Mouse (Mus musculus) G1E-ER4 (cell line): Measurements from ENCODE around the gene 1700025G04Rik. TPM values are rescaled to one million over a fixed set of nuclear protein-coding genes. Genes with fewer than 3 reads are reported as not detected.

Experiments
- GATA1 ChIP-seq: IDR thresholded peaks from one replicate; pipeline ENCODE4 v1.8.0; 2012; ENCODE audit warnings: low read length, inconsistent platforms
- polyA plus RNA-seq: library from polyadenylated mRNA; stranded (reverse); fragments of >175 nt; gene quantifications from 2 replicates; pipeline ENCODE4 v1.2.3, GENCODE M21; 2012

Gene 1700025G04Rik
- polyA plus RNA-seq, 1 experiment, result not detected

DNA sequence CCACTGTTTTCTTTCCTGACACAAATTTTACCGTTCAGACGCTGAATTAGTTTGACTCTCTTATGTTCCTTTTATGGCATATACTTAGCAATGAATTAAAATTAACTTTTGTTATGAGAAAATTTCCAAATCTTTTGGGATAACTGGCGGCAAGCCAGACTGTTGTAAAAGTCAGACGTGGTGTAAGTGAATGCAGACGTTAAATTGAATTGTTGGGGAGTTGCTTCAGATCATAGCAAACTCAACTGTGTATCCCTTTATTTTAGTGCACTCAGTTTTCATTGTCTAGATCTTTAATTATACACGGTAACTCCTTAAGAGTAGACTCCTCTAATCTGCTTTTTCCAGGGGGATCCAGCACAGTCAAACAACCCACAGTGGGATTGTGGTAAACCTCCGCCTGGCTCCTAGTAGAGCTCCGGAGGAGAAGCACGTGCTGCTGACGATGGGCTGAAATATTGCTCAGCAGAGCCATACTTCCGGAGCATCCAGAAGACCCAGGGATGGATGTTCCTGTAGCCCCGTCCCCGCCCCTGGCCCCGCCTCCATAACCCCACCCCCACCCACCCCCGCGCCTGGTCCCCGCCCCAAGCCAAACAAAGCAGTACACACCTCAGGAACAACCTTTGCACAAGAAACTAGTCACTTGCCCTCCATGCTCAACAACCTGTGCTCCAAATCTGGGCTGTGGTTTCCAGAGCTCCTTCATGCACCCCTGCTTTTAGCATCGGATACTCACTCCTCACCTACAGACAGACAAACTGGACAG lies 65.7 kb downstream of the 1700025G04Rik start:
- no peak for TF ChIP-seq GATA1

DNA sequence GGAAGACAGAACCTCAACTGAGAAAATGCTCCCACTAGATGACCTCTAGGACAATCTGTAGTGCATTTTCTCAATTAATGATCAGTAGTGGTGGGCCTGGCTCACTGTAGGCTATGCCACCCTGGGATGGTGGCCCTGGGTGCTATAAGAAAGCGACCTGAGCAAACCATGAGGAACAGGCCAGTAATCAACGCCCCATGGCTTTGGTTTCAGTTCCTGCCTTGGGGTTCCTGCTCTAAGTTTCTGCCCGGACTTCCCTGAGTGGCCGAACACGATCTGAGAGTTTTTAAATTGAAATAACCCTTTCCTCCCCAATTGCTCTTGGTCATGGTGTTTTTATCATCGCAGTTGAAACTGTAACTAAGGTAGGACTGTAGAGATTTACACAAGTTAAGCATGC lies 69.1 kb downstream of the 1700025G04Rik start:
- no peak for TF ChIP-seq GATA1

DNA sequence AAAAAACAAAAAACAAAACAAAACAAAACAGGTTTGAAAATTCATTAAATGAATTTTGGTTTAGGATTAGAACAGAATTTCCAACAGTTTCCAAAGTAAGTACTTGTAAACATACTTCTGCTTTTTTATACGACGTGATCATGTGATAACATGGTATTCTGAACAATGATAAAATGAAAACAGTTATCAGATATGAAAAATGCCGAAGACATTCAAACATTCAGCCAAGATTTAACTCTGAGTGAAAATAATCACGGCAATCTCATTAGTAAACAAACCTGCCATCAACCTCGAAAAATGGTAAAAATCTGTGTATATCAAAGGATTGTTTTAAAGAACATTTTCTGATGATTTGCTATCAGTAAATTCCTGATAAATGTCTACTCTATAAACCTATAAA lies 69.9 kb downstream of the 1700025G04Rik start:
- TF ChIP-seq GATA1, result no peak

DNA sequence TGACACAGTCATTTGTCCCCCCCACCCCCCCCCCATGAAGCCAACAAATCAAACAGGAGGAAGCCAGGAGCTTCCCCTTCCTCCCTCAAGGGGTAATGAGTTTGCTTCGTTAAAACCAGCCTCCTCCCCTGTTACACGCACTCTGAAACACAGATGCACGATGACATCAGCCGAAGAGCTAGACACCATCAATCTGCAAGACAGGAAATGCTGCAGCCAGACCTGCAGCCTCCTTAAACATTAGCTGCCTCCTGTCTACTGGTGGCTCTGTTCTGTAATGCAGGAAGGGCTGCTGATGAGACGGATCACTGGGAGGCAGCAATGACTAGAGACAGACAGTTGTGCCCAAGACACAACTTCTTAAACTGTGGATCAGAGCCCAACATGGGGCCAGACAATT lies 70.7 kb downstream of the 1700025G04Rik start:
- TF ChIP-seq GATA1, result no peak

DNA sequence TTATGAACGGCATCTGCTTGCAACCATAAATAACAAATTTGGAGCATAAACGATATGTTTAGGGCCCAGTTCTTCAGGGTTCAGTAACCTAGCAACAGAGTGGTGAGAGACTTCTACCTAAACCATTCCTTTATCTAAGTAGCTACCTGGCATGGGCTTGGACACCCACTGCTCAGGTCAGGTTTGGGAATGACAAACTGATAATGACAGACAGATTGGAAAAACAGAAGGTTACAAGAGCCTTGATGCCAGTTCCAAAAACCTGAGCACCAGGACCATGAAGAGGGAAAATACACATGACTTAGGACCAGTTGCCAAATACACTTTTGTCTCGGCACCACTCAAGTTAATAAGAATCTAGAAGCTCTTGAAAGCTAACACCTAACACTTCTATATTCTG lies 71.6 kb downstream of the 1700025G04Rik start:
- TF ChIP-seq GATA1, result no peak

DNA sequence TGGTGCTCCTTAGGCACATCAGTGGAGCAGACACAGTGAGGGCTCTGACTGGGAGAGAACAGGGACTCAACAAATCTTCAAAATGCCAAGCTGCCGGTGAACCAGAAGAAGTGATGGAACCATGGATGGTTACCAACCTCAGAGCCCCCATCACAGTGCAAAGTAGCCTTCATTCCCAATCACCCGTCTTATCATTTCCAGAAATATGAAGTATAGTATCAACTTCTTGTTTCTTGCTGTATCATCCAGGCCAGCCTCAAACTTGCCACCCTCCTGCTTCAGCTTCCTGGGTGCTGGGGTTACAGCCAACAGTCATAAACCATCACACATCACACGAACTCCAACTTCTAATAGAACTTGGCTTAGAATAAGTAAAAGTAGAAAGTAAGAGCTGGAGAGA lies 73.3 kb downstream of the 1700025G04Rik start:
- TF ChIP-seq GATA1, result no peak

DNA sequence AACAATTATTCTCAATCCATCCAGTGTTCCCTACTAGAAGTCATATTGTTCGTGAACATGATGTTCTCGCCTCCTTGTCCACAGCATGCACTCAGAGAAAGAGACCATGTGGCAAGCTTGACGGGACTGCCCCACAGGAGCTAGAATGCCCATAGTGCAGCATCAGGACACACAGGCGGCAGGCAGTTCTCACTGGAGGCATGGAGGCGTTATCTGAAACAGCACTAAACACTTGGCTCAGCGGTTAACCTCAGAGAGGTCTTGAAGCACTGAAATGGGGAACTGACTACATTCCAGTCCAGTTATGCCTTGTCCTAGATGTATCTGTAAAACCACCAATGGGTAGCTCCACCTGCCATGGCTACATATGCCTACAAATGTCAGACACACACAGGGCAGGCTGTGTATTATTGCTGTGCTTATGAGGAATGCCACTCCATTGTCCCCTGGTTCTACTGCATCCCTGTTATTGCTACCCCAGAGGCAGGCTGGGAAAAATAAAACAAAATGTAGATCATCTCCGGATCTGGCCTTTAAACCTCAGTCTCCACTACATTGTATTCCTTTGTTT lies 74.3 kb downstream of the 1700025G04Rik start:
- no peak for TF ChIP-seq GATA1

DNA sequence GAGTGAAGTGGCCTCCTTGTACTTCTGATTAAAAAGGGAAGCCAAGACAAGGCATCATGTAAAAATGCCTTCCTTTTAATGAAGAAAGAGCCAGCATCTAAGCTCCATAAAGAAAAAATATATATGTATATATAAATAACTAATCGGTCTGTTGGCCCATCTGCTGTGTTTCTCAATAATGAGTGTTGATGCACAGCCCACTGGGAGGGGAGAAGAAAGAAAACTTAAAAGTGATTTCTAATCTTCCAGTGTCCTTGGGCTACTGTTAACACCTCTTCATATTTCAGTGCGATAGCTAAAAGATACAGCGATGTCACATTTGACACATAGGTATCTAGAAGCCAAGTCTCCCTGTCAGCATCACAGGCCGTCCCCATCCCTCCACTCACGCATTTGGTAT lies 78.2 kb downstream of the 1700025G04Rik start:
- no peak for TF ChIP-seq GATA1

DNA sequence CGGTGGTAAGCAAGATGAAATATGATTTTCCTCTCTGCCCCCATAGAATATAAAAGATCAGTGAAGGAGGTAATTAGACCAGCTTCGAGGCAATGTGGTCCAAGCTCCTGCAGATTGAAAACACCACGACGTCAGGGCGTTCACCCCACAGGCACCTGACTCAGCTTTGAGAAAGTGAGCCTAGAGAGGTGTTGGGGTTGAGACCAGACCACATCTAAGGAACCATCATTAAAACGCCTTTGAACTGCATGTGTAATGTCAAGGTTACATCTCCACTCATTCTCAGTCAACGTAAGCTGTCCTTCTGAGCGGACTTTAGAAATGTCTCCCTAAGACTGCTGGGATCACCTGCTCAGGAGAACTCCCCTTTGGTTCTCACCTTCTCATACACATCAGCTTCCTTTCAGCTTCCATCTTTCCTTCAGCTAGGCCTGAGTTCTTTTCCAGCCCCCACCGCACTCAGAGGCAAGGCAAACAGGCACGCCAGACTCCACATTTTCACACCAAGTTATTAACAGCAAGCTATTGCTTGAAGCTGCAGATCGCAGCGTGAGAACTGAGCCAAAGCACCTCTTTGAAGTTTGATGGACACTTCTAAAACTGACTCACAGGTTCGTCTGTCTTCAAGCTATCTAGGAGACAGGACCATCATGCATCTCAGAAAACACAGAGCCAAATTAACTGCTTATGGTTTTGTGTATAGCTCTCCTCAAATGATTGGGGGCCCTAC lies 79.5 kb downstream of the 1700025G04Rik start:
- no peak for TF ChIP-seq GATA1

DNA sequence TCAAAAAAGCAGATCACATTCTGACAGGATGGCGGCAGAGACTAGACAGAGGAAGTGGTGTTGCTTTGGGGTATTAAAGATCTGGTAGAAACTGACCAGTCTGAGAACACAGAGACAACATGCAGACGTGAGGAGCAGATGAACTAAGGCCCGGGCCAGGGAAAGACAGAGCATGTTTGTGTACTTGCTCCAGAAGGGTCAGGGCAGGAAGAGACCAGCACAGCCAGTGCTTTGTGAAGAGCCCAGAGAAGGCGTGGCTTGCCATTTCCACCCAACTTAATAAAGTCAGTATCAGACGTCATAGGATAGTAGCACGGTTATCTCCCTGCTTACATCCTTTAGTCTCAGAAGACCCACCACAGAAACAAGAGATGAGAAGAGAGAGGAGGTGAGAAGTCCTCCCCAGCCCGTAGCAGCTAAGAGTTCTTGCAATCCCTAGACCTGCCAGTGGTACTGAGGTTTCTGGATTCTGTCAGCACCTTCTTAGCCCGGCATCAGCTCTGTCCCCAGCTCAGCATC lies 81.4 kb downstream of the 1700025G04Rik start:
- no peak for TF ChIP-seq GATA1

DNA sequence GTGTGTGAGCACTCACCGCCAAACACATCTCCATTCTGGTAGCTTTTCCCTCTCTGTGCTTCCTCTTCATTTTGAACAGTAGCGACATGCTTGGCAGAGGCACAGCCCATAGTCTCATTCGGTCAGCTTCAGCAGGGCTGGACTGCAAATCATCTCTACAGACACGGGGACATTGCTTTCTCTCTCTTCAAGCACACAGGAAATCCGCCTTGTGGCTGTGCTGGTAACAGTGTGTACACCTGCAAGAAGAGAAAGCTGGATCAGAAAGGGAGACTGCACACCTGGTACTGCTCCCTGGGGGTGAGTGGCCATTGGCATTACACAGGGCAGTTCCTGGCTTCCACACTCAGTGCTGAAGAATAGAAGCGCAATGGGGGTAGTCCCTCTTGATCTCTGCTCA lies 83.4 kb downstream of the 1700025G04Rik start:
- no peak for TF ChIP-seq GATA1

DNA sequence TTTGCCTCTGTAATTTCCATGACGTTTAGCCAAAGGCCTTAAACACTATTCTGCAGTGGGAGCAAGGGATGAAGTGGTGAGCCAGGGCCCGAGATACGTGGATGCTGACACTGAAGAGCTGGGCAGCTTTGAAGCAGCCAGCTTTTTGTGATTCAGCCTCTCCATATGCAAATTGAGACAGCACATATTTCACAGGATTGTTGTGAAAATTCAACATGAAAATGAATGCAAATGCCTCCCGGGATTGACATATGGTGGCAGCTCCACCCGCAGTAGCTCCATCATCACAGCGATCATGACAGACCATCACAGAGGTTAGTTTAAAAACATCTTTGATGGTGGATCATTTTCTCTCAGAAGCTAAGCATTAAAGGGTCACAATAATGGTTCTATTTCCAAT lies 85.4 kb downstream of the 1700025G04Rik start:
- no peak for TF ChIP-seq GATA1

DNA sequence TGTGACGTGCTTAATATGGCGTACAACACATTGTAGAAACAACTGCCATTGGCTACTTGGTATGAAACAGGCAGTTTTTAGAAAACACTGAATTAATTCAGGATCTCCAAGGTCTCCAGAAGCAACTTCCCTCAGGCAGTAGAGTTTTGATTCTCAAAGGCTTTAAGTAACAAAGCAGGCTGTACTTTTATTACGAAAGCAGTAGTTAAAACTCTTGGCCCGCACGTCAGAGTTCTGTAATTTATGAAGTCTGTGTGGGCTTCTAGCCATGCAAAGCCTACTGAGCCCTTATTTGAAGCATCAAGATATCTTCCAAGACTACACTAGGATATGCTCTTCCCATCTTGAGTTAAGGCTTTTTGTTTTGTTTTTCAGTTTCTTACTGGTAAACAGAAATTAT lies 89.5 kb downstream of the 1700025G04Rik start:
- no peak for TF ChIP-seq GATA1

DNA sequence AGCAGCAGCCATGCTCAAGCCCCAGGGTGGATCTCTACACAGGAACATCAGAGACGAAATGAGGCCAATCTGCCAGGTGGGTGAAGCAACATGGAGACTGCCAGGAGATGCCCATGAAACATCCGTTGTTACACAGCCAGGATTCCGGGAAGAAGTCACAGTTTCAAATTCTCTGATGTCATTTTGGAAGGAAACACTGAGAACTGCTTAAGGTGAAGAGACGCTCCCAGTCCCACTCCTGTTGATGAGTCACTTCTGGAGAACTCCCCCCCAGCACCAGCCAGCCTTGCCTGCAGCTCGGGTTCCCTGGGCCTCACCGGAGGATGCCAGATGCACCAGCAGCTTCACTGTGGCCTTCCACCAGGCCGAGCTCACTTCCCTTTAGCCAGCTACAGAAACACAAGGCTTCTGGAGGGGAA lies 90.5 kb downstream of the 1700025G04Rik start:
- TF ChIP-seq GATA1, result no peak

DNA sequence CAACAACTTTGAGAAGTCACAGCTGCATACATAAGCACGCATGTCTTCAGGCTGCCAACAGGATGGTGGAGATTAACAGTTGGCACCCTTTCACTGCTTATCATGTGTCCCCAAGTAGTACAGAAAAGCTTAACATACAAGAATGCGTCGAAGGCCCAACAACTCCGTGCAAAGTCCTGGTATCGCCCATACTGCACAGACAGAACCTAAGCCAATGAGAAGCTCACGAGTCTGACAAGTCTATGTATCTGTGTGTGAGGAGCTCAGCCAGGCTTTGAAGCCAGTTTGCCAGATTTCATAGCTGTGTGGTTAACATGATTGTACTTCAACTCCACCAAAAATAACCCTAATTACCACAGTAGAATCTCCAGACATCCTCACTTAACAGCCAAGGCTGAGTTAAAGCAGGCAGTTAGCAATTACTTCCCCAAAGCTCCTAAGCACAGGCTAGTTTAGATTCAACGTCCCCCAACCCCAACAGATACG lies 91.2 kb downstream of the 1700025G04Rik start:
- TF ChIP-seq GATA1, result no peak

DNA sequence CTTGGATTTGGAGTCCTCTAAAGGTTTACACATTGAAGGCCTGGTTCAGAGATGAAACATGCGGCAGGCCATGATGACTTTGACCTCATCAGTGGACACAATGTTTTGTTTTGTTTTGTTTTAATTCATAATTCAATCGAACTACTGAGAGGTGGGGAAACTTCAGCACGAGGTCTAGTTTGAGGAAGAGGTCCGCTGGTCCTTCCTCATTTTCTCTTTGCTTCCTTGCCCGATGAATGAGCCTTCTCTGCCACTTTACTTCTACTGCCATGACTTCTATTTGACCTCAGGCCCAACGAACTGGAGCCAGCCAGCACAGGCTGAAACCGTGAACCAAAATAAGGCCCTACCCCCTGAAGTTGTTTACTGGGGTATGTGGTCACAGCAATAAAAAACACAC lies 92.3 kb downstream of the 1700025G04Rik start:
- TF ChIP-seq GATA1, result no peak
